Mouse (Mus musculus): ENCODE data around the gene Cep135. TPM values are rescaled to one million over a fixed set of nuclear protein-coding genes. Genes with fewer than 3 reads are reported as not detected.

Cep135 gene
- polyA plus RNA-seq, 1 experiment from 2014 or later: 9.6 TPM

DNA sequence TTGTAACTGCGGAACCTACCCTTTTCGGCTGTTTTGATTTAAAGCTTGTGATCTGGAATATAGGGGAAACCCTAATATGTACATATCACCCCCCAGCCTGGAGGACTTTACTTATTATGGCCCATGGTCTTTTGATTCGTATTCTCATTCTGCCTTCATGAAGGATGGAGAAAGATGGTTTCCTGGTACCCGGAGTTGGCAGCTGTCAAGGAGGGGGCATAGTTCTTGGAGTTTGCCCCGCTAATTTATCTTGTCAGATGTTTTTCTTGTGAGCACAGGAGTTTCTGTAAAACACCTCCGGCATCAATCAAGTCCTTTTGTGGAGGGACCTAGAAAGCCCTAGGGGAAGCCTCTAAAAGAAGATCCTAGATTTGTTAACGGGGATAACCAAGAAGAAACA is 813 bp downstream of the Cep135 start:
- H3K4me2 ChIP-seq: peak overlapping the region; percentile 83
- H3K4me1 ChIP-seq (ENCODE audit: control insufficient read depth, insufficient read depth, low read length): peaks cover 2% of the 10 kb centered on the region; the same call in 1 of the 2 replicates
- peak overlapping the region; percentile 95 for H3K9ac ChIP-seq (ENCODE audit: low read depth, low read length)
- H3K27ac ChIP-seq (ENCODE audit: low read depth, low read length): peak overlapping the region; percentile 91
- ATAC-seq (replicated peaks; ENCODE audit: insufficient number of reproducible peaks, low FRiP score, low TSS enrichment): no peak
- no peaks in the 10 kb centered on the region for H3K27me3 ChIP-seq (ENCODE audit: control insufficient read depth, insufficient read depth, low read length)
- WGBS (ENCODE audit: insufficient replicate concordance): 9% methylated on average over 7 of the region's 7 CpGs
- H3K4me3 ChIP-seq (ENCODE audit: low read depth, low read length): peak overlapping the region; percentile 67
- no peaks in the 10 kb centered on the region for H3K9me3 ChIP-seq (replicated peaks; ENCODE audit: control insufficient read depth, low read length)
- H3K36me3 ChIP-seq (ENCODE audit: control insufficient read depth, insufficient read depth, low read length): peaks cover 6% of the 10 kb centered on the region; the same call in 1 of the 2 replicates

DNA sequence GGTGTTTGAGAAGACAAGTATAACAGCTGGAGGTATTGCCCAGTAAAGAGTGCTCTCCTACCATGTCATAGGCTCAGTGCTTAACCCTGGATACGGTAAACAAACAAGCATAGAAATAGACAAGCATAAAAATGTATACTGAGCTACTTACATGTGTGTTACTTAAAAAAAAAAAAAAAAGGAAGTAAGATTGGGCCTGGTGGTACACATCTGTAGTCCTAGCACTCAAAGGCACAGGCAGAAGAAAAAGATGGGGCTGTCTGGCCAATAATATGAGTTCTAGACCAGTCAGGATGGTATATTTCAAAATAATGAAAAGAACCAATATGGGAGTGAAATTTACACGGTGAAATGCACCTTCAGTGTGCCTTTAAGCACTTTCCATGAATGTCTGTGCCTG is 1.5 kb downstream of the Cep135 start:
- H3K9ac ChIP-seq (ENCODE audit: low read depth, low read length): no peak overlapping the region
- 76% methylated on average over 2 of the region's 2 CpGs for WGBS (ENCODE audit: insufficient replicate concordance)

DNA sequence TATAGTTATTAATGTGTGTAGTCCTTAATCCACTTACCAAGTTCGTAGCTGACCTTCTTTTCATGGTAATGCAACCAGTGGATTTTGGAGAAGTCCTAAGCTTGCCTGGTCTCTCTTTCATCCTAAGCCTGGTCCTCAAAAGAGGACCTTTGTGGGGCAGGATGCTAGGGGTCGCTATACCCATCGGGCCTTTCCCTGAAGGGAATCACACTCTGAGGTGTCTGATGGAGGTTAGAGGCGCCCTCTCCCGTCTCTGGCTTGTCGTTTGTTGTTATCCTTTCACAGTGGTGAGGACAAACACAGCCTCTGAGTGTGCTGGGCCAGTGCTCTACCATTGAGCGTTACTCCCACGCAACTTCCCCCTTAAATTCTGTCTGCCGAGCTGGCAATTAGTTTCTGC is 3.4 kb downstream of the Cep135 start:
- Histone ChIP-seq H3K36me3 (ENCODE audit: control insufficient read depth, insufficient read depth, low read length) (peaks cover 17% of the 10 kb centered on the region), H3K4me2 (no peak overlapping the region), H3K9ac (ENCODE audit: low read depth, low read length) (no peak overlapping the region), H3K27ac (ENCODE audit: low read depth, low read length) (no peak overlapping the region), H3K4me3 (ENCODE audit: low read depth, low read length) (no peak overlapping the region), H3K9me3 (replicated peaks; ENCODE audit: control insufficient read depth, low read length) (no peaks in the 10 kb centered on the region), H3K4me1 (ENCODE audit: control insufficient read depth, insufficient read depth, low read length) (peaks cover 2% of the 10 kb centered on the region; the same call in 1 of the 2 replicates), H3K27me3 (ENCODE audit: control insufficient read depth, insufficient read depth, low read length) (no peaks in the 10 kb centered on the region)
- no peak for ATAC-seq (replicated peaks; ENCODE audit: insufficient number of reproducible peaks, low FRiP score, low TSS enrichment)
- WGBS (ENCODE audit: insufficient replicate concordance): 68% methylated on average over 9 of the region's 9 CpGs

More for the DNA sequence above, 1.5 kb downstream of the Cep135 start:
- H3K27me3 ChIP-seq (ENCODE audit: control insufficient read depth, insufficient read depth, low read length): no peaks in the 10 kb centered on the region
- H3K4me1 ChIP-seq (ENCODE audit: control insufficient read depth, insufficient read depth, low read length): peaks cover 2% of the 10 kb centered on the region; the same call in 1 of the 2 replicates
- ATAC-seq (replicated peaks; ENCODE audit: insufficient number of reproducible peaks, low FRiP score, low TSS enrichment): no peak
- no peak overlapping the region; the same call in 1 of the 2 replicates for H3K4me3 ChIP-seq (ENCODE audit: low read depth, low read length)
- peak overlapping the region; percentile 83 for H3K4me2 ChIP-seq
- peaks cover 12% of the 10 kb centered on the region; the same call in 1 of the 2 replicates for H3K36me3 ChIP-seq (ENCODE audit: control insufficient read depth, insufficient read depth, low read length)
- no peaks in the 10 kb centered on the region for H3K9me3 ChIP-seq (replicated peaks; ENCODE audit: control insufficient read depth, low read length)
- H3K27ac ChIP-seq (ENCODE audit: low read depth, low read length): no peak overlapping the region

DNA sequence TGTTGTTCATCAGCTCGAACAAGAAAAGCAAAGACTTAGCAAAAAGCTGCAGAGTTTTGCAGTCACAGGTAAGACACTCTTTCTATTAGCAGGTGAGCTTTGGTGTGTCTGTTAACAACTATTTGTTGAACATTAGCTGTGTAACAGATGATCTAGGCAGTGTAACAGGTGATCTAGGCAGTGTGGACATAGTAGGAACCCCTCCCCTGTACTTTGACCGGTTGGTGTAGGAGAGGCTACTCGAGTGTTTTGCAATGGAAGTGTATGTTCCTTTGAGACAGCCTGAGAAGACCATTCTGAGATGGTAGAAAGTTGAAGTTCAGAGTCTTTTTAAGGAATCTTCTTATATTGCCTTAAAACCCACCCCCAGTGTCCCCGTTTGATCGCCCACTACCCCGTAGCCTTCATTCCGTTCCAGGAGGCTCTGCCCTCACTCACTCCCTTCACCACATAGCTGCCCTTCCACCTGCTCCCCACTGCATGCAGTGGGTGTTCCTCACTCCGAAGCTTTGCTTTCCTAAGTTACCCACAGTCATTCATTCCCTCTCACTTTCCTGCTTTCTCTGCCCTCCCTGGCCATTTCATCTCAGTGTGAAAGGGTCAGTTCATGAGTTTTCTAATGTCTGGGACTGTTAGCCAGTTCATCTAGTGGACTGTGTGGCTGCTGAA is 21.3 kb downstream of the Cep135 start:
- Histone ChIP-seq H3K4me3 (ENCODE audit: low read depth, low read length) (no peak overlapping the region), H3K9me3 (replicated peaks; ENCODE audit: control insufficient read depth, low read length) (no peaks in the 10 kb centered on the region), H3K27me3 (ENCODE audit: control insufficient read depth, insufficient read depth, low read length) (no peaks in the 10 kb centered on the region), H3K27ac (ENCODE audit: low read depth, low read length) (no peak overlapping the region), H3K4me2 (no peak overlapping the region), H3K9ac (ENCODE audit: low read depth, low read length) (no peak overlapping the region), H3K36me3 (ENCODE audit: control insufficient read depth, insufficient read depth, low read length) (peaks cover 22% of the 10 kb centered on the region), H3K4me1 (ENCODE audit: control insufficient read depth, insufficient read depth, low read length) (no peaks in the 10 kb centered on the region)
- WGBS (ENCODE audit: insufficient replicate concordance): 90% methylated on average over 8 of the region's 8 CpGs
- no peak for ATAC-seq (replicated peaks; ENCODE audit: insufficient number of reproducible peaks, low FRiP score, low TSS enrichment)

DNA sequence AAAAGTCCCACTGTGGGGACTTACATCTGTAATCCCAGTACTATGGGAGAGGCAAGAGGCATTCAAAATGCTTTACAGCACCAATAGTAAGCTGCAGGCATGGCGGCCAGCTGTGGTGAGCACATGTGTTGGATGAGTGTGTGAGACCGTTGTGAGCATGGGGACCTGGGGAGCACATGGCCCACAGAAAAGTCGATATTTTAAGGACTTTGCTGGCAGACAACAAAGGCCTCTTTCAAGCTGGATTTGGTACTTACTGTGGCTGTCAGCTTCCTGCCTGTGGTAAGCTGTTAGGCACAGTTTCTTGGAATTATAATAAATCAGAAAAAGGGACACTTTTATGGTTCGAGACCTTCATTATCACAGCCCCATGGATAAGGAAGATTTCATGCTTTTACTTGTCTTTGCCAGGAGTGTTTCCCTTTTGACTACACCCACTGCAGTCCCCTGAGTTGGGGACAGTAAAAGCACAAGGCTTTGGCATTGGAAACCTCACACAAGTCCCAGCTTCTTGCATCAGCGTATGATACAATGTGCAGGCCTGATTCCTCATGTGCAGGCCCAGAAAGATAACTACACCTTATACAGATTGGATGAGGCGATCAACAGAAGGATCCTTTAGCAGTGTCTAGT is 24.5 kb downstream of the Cep135 start:
- WGBS (ENCODE audit: insufficient replicate concordance): 80% methylated on average over 6 of the region's 6 CpGs

DNA sequence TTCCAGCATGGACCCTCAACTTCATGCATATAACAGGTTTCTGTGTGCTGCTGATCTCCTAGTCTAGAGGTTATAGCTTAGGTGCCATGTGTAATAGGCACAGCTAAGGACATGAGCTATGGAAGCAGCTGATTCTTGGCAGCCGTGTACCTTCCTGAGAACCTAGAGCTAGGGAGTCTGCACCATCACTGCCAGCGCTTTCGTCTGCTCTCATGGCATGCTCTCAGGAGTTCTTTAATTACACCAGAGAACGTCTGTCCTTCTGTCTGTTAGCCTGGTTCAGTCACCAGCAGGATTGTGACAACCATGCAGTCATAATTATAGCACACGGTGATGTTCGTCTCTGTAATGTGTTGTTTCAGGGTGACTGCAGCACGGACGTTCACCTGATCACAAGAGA is 26.8 kb downstream of the Cep135 start:
- 89% methylated on average over 8 of the region's 8 CpGs for WGBS (ENCODE audit: insufficient replicate concordance)
- no peaks in the 10 kb centered on the region for H3K27me3 ChIP-seq (ENCODE audit: control insufficient read depth, insufficient read depth, low read length)
- H3K4me1 ChIP-seq (ENCODE audit: control insufficient read depth, insufficient read depth, low read length): no peaks in the 10 kb centered on the region
- peaks cover 27% of the 10 kb centered on the region for H3K36me3 ChIP-seq (ENCODE audit: control insufficient read depth, insufficient read depth, low read length)
- H3K4me2 ChIP-seq: no peak overlapping the region
- no peak overlapping the region for H3K4me3 ChIP-seq (ENCODE audit: low read depth, low read length)
- H3K27ac ChIP-seq (ENCODE audit: low read depth, low read length): no peak overlapping the region
- H3K9me3 ChIP-seq (replicated peaks; ENCODE audit: control insufficient read depth, low read length): no peaks in the 10 kb centered on the region
- ATAC-seq (replicated peaks; ENCODE audit: insufficient number of reproducible peaks, low FRiP score, low TSS enrichment): no peak
- H3K9ac ChIP-seq (ENCODE audit: low read depth, low read length): no peak overlapping the region

More for the DNA sequence above, 24.5 kb downstream of the Cep135 start:
- Histone ChIP-seq H3K9me3 (replicated peaks; ENCODE audit: control insufficient read depth, low read length) (no peaks in the 10 kb centered on the region), H3K27me3 (ENCODE audit: control insufficient read depth, insufficient read depth, low read length) (no peaks in the 10 kb centered on the region), H3K4me2 (no peak overlapping the region), H3K4me1 (ENCODE audit: control insufficient read depth, insufficient read depth, low read length) (no peaks in the 10 kb centered on the region), H3K27ac (ENCODE audit: low read depth, low read length) (no peak overlapping the region), H3K36me3 (ENCODE audit: control insufficient read depth, insufficient read depth, low read length) (peaks cover 29% of the 10 kb centered on the region), H3K9ac (ENCODE audit: low read depth, low read length) (no peak overlapping the region), H3K4me3 (ENCODE audit: low read depth, low read length) (no peak overlapping the region)
- no peak for ATAC-seq (replicated peaks; ENCODE audit: insufficient number of reproducible peaks, low FRiP score, low TSS enrichment)

DNA sequence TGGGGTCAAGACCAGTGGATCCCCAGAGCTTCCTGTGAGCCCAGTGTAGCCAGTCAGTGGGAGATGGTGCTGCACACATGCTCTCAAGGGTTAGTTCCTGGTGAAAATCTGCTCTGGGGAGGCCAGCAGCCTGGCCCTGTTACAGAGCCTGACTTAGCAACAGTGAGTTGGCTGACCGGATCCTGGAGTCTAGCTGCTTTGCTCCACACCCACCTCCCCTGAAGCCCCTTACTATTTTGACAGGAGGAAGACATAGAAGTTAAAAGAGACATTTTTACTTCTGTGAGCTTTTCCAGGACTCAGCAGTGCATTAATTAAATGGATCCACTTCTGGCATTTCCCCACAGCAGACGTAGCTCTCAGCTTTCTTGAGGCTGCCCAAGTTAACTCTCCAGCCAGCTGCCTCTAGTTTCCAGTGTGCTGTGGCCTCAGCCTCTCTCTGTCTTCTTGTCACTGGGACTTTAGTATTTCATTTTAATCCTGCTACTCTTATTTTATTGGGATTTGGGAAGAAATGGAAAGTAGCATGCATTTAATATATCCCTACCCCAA is 27.8 kb downstream of the Cep135 start:
- Histone ChIP-seq H3K27ac (ENCODE audit: low read depth, low read length) (no peak overlapping the region), H3K27me3 (ENCODE audit: control insufficient read depth, insufficient read depth, low read length) (no peaks in the 10 kb centered on the region), H3K4me1 (ENCODE audit: control insufficient read depth, insufficient read depth, low read length) (no peaks in the 10 kb centered on the region), H3K9ac (ENCODE audit: low read depth, low read length) (no peak overlapping the region), H3K9me3 (replicated peaks; ENCODE audit: control insufficient read depth, low read length) (no peaks in the 10 kb centered on the region), H3K4me3 (ENCODE audit: low read depth, low read length) (no peak overlapping the region), H3K36me3 (ENCODE audit: control insufficient read depth, insufficient read depth, low read length) (peaks cover 27% of the 10 kb centered on the region), H3K4me2 (no peak overlapping the region)
- no peak for ATAC-seq (replicated peaks; ENCODE audit: insufficient number of reproducible peaks, low FRiP score, low TSS enrichment)
- WGBS (ENCODE audit: insufficient replicate concordance): 92% methylated on average over 2 of the region's 2 CpGs

DNA sequence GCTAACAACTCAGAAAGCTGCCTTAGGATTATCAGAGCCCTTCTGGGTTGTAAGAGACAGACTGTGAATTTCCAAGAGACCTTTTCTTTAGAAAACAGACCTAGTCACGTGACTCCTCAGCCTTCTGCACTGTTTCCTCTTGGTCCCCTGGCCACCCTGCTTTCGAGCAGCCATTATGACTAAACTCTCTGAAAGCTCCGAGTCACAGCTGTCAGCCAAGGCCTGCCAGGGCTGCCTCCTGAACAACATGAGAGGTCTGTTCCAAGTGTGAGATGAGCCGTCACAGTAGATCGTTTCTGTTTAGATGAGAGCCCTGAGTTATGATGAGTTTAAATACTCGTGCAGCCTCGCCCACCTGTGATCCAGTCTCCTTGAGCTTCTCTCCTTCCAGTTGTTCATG is 30.3 kb downstream of the Cep135 start:
- Histone ChIP-seq H3K27ac (ENCODE audit: low read depth, low read length) (no peak overlapping the region), H3K4me1 (ENCODE audit: control insufficient read depth, insufficient read depth, low read length) (no peaks in the 10 kb centered on the region), H3K4me3 (ENCODE audit: low read depth, low read length) (no peak overlapping the region), H3K36me3 (ENCODE audit: control insufficient read depth, insufficient read depth, low read length) (peaks cover 28% of the 10 kb centered on the region; the same call in 1 of the 2 replicates), H3K27me3 (ENCODE audit: control insufficient read depth, insufficient read depth, low read length) (no peaks in the 10 kb centered on the region), H3K9me3 (replicated peaks; ENCODE audit: control insufficient read depth, low read length) (no peaks in the 10 kb centered on the region), H3K4me2 (no peak overlapping the region), H3K9ac (ENCODE audit: low read depth, low read length) (no peak overlapping the region)
- 86% methylated on average over 7 of the region's 7 CpGs for WGBS (ENCODE audit: insufficient replicate concordance)
- ATAC-seq (replicated peaks; ENCODE audit: insufficient number of reproducible peaks, low FRiP score, low TSS enrichment): no peak
